Comparison of ENCODE assay signal across 9 mouse cellular contexts in the genomic region with DNA sequence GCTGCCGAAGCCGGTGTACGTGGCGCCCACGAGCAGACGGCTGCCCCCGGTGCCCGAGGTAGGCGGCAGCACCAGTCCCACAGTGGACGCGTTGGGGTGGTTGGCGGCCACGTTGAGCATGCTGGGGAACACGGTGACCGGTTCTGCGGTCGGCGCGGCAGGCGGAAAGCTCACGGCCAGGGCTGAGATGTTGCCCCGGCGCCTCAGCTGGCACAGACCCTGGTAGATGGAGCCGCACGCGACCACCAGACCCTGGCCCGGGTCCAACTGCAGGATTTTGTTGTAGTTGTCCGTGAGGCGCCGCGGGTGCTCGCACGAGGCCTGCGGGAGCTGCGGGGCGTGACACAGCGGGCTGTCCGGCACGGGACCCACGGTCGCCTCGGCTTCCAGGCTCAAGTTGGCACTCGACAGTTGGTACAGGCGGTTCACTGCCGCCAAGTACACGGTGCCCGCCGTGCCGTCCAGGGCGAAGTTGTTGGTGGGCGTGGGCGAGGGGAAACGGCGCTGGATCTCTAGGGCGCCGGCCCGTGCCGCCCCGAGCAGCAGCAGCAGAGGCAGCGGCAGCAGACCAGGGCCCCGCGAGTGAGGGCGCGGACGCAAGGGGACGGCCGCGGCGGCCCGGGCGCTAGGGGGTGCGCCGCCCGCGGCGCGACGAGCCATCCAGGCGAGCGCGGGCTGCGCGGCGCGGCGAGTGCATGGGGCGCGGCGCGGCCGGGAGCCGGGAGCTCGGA. TPM values are rescaled to one million over a fixed set of nuclear protein-coding genes. Genes with fewer than 3 reads are reported as not detected.
DNase-seq lines count a peak whose midpoint lies in the region; ATAC-seq and TF ChIP-seq lines count a peak whose summit lies in the region.
"Had no signal": no experiment of that assay in that cellular context is flagged by ENCODE, and none has a peak within 500 bp of the region (broad histone marks: within the 10 kb centered on the region; RNA-seq: fewer than 3 reads in every experiment).

No protein-coding gene starts in this region.

- peaks cover 11% of the 10 kb centered on the region; the same call in 1 of the 2 replicates for H3K9me3 ChIP-seq in erythroblast, embryonic 14.5 days (ENCODE audit: control insufficient read depth, low read length)
- H3K9me3 ChIP-seq in intestine, postnatal 0 days (ENCODE audit: control insufficient read depth): no peaks in the 10 kb centered on the region
- no peaks in the 10 kb centered on the region for H3K9me3 ChIP-seq in midbrain, embryonic 16.5 days (replicated peaks; ENCODE audit: control insufficient read depth, low read length, poor library complexity, severe bottlenecking)

- H3K27ac ChIP-seq in spleen, adult 2 months (ENCODE audit: insufficient read depth, low read length): peak overlapping the region; percentile 67
- no peak overlapping the region for H3K27ac ChIP-seq in embryonic fibroblast, embryonic 13.5 days (ENCODE audit: insufficient read depth, low read length)
- peak overlapping the region; percentile 73; the same call in 1 of the 2 replicates for H3K27ac ChIP-seq in intestine, postnatal 0 days (ENCODE audit: low read depth, low read length)
- H3K27ac ChIP-seq in midbrain, embryonic 16.5 days (ENCODE audit: low read length): no peak overlapping the region; the same call in 1 of the 2 replicates

- H3K36me3 ChIP-seq in erythroblast, embryonic 14.5 days (ENCODE audit: control insufficient read depth): no peaks in the 10 kb centered on the region
- no peaks in the 10 kb centered on the region for H3K36me3 ChIP-seq in spleen, adult 2 months (ENCODE audit: control insufficient read depth, insufficient read depth, low read length)
- no peaks in the 10 kb centered on the region for H3K36me3 ChIP-seq in intestine, postnatal 0 days (ENCODE audit: control insufficient read depth, insufficient read depth)
- H3K36me3 ChIP-seq in midbrain, embryonic 16.5 days (ENCODE audit: control insufficient read depth, insufficient read depth, low read length): no peaks in the 10 kb centered on the region

- no peak for ATAC-seq in erythroblast, adult 5-6 weeks (replicated peaks; ENCODE audit: low FRiP score, poor library complexity, severe bottlenecking)
- ATAC-seq in intestine, postnatal 0 days: no peak; the same call in 1 of the 2 replicates
- ATAC-seq in midbrain, embryonic 16.5 days: peak; percentile 13; the same call in 1 of the 2 replicates
- ATAC-seq in megakaryocyte-erythroid progenitor cell, adult 5-6 weeks (replicated peaks; ENCODE audit: low FRiP score, low TSS enrichment, poor library complexity, severe bottlenecking): no peak

- peaks cover 79% of the 10 kb centered on the region for H3K27me3 ChIP-seq in erythroblast, embryonic 14.5 days (ENCODE audit: control insufficient read depth)
- H3K27me3 ChIP-seq in spleen, adult 2 months (ENCODE audit: control insufficient read depth, insufficient read depth, low read length): peaks cover 11% of the 10 kb centered on the region
- H3K27me3 ChIP-seq in intestine, postnatal 0 days (replicated peaks; ENCODE audit: control insufficient read depth, insufficient read depth, low read length): peaks cover 27% of the 10 kb centered on the region
- peaks cover 46% of the 10 kb centered on the region for H3K27me3 ChIP-seq in midbrain, embryonic 16.5 days (ENCODE audit: control insufficient read depth, insufficient read depth, low read depth, low read length)

- 3% methylated on average over 93 of the region's 93 CpGs for WGBS in spleen, adult 2 months
- under 1% methylated on average over 77 of the region's 93 CpGs for WGBS in intestine, postnatal 0 days
- under 1% methylated on average over 66 of the region's 93 CpGs for whole genome bisulfite sequencing in midbrain, embryonic 16.5 days

- no peak for TF ChIP-seq CTCF in spleen, adult 2 months (IDR thresholded peaks at IDR 0.05; ENCODE audit: extremely low read depth, insufficient read depth, insufficient read length, insufficient replicate concordance)
- TF ChIP-seq CTCF in embryonic fibroblast, embryonic 13.5 days (IDR thresholded peaks at IDR 0.05; ENCODE audit: borderline replicate concordance, insufficient read depth, low read length): no peak
- TF ChIP-seq CTCF in intestine, postnatal 0 days (IDR thresholded peaks at IDR 0.05; ENCODE audit: low read depth): peak; percentile 10; the same call in 1 of the 2 replicates

- DNase-seq in spleen, adult 2 months (ENCODE audit: low read depth in 1 of 2, low spot score in 2 of 2): peak in 1 of 2 experiments; percentile 37
- no peak for DNase-seq in spleen, adult 12 weeks (ENCODE audit: low spot score)

- peaks cover 30% of the 10 kb centered on the region for H3K4me1 ChIP-seq in erythroblast, embryonic 14.5 days (ENCODE audit: control insufficient read depth)
- H3K4me1 ChIP-seq in spleen, adult 2 months (ENCODE audit: control insufficient read depth, insufficient read depth, insufficient read length): peaks cover 29% of the 10 kb centered on the region
- peaks cover 2% of the 10 kb centered on the region; the same call in 1 of the 2 replicates for H3K4me1 ChIP-seq in embryonic fibroblast, embryonic 13.5 days (ENCODE audit: control insufficient read depth, insufficient read depth, low read length)
- no peaks in the 10 kb centered on the region for H3K4me1 ChIP-seq in intestine, postnatal 0 days (replicated peaks; ENCODE audit: control insufficient read depth, insufficient read depth, low read length)
- peaks cover 14% of the 10 kb centered on the region for H3K4me1 ChIP-seq in midbrain, embryonic 16.5 days (ENCODE audit: control insufficient read depth, insufficient read depth, low read length)

- H3K4me2 ChIP-seq in intestine, postnatal 0 days (replicated peaks; ENCODE audit: low read depth): peak overlapping the region; percentile 86
- H3K4me2 ChIP-seq in midbrain, embryonic 16.5 days (ENCODE audit: low read length): peak overlapping the region; percentile 90

- H3K4me3 ChIP-seq in erythroblast, embryonic 14.5 days (replicated peaks): peak overlapping the region; percentile 63
- H3K4me3 ChIP-seq in spleen, adult 2 months (ENCODE audit: extremely low read depth, insufficient read depth, insufficient read length): peak overlapping the region; percentile 64
- H3K4me3 ChIP-seq in embryonic fibroblast, embryonic 13.5 days (ENCODE audit: insufficient read depth, low read length): peak overlapping the region; percentile 22
- peak overlapping the region; percentile 52 for H3K4me3 ChIP-seq in intestine, postnatal 0 days (ENCODE audit: low read depth, low read length)
- peak overlapping the region; percentile 52 for H3K4me3 ChIP-seq in midbrain, embryonic 16.5 days (ENCODE audit: low read depth, low read length)

- no peak for TF ChIP-seq POLR2A in spleen, adult 2 months (IDR thresholded peaks at IDR 0.05; ENCODE audit: low read depth, low read length)
- TF ChIP-seq POLR2A in embryonic fibroblast, embryonic 13.5 days (IDR thresholded peaks at IDR 0.05; ENCODE audit: low read depth, low read length): no peak

- peak overlapping the region; percentile 38 for H3K9ac ChIP-seq in intestine, postnatal 0 days (ENCODE audit: low read depth, low read length)
- H3K9ac ChIP-seq in midbrain, embryonic 16.5 days (ENCODE audit: low read depth, low read length): peak overlapping the region; percentile 57

RNA-seq across cellular contexts. Expression of gene Plxnd1, which starts 0.5 kb away (rescaled TPM):
- 0.11 and 0.18 TPM in 2 replicates for polyA plus RNA-seq in erythroblast, embryonic 14.5 days (2012)
- 10.0 and 55.1 TPM in 2 replicates for total RNA-seq in erythroblast, adult 5-6 weeks (2015; ENCODE audit: low replicate concordance)
- total RNA-seq in erythroblast, adult 5-6 weeks (2017; ENCODE audit: low replicate concordance): 11.8 and 18.1 TPM in 2 replicates
- polyA plus RNA-seq in spleen, adult 2 months (2012; rRNA removed): 66.1 and 87.2 TPM in 2 replicates
- polyA plus RNA-seq in embryonic fibroblast, embryonic 13.5 days (2011; ENCODE audit: insufficient read length, low read depth, missing spikeins): 28.4 and 28.8 TPM in 2 replicates
- polyA plus RNA-seq in intestine, postnatal 0 days (2015; fragmentation: Nextera tagmentation; extraction: Ambion mirVana): 8.2 and 9.6 TPM in 2 replicates
- polyA plus RNA-seq in midbrain, embryonic 16.5 days (2015; fragmentation: Nextera tagmentation; extraction: Ambion mirVana): 7.5 and 7.7 TPM in 2 replicates
- total RNA-seq in megakaryocyte-erythroid progenitor cell, adult 5-6 weeks (2014; fragmentation: Nextera tagmentation): 0.72 and 1.6 TPM in 2 replicates
- 0.11 and 1.4 TPM in 2 replicates for total RNA-seq in megakaryocyte-erythroid progenitor cell, adult 5-6 weeks (2017)

RNA-seq across cellular contexts. Expression of gene H1foo, which starts 49.6 kb away (rescaled TPM):
- polyA plus RNA-seq in erythroblast, embryonic 14.5 days (2012): 0.09 TPM in 1 of 2 replicates, not detected in the other
- total RNA-seq in erythroblast, adult 5-6 weeks (2015; ENCODE audit: low replicate concordance): not detected in 2 replicates
- total RNA-seq in erythroblast, adult 5-6 weeks (2017; ENCODE audit: low replicate concordance): not detected in 2 replicates
- not detected in 2 replicates for polyA plus RNA-seq in spleen, adult 2 months (2012; rRNA removed)
- polyA plus RNA-seq in embryonic fibroblast, embryonic 13.5 days (2011; ENCODE audit: insufficient read length, low read depth, missing spikeins): not detected in 2 replicates
- polyA plus RNA-seq in intestine, postnatal 0 days (2015; fragmentation: Nextera tagmentation; extraction: Ambion mirVana): not detected in 2 replicates
- not detected in 2 replicates for polyA plus RNA-seq in midbrain, embryonic 16.5 days (2015; fragmentation: Nextera tagmentation; extraction: Ambion mirVana)
- total RNA-seq in megakaryocyte-erythroid progenitor cell, adult 5-6 weeks (2014; fragmentation: Nextera tagmentation): not detected in 2 replicates
- not detected in 2 replicates for total RNA-seq in megakaryocyte-erythroid progenitor cell, adult 5-6 weeks (2017)
- total RNA-seq: left cerebral cortex, postnatal 36 days had no signal

Comparison
In these comparisons a context has a peak if more than half of its experiments do, and no peak if none do; other contexts are left out.
1. H3K27ac ChIP-seq: peak in spleen, adult 2 months (single experiment) and intestine, postnatal 0 days (single experiment); none in embryonic fibroblast, embryonic 13.5 days (single experiment) and midbrain, embryonic 16.5 days (single experiment).
2. Peak in every context shown above with its lines, with median percentiles within 50 percentile points of each other: H3K4me3 ChIP-seq.